Mouse (Mus musculus) frontal cortex, adult (tissue): Measurements from ENCODE around the gene Fam185a.

Source experiments
- ATAC-seq: cut with Nextera tagmentation; 2 replicates; pipeline ENCODE4 v1.9.2; 2017; ENCODE audit warnings: mild to moderate bottlenecking, moderate library complexity, mixed read lengths; ENCODE audit not compliant: low TSS enrichment

The Fam185a gene

GRCm38 (mm10) chr5:21424614-21425602, at the start of gene Fam185a, which contains the start of gene Ccdc146:
Fam185a (plus strand) TSS chr5:21424958.
Ccdc146 (minus strand) TSS chr5:21424677.
- ATAC-seq, result peak; percentile 100

- no peak for ATAC-seq
Observed at GRCm38 (mm10) chr5:21376935-21377334, 47.8 kb upstream of the Fam185a start.

GRCm38 (mm10) chr5:21378397-21378796, 46.4 kb upstream of the Fam185a start:
- no peak for ATAC-seq

GRCm38 (mm10) chr5:21381986-21382385, 42.8 kb upstream of the Fam185a start:
- ATAC-seq, result no peak

GRCm38 (mm10) chr5:21382678-21383077, 42.1 kb upstream of the Fam185a start:
- ATAC-seq, result no peak

GRCm38 (mm10) chr5:21383392-21384251, 41.1 kb upstream of the Fam185a start:
- peak; percentile 85 for ATAC-seq

GRCm38 (mm10) chr5:21384252-21384960, 40.4 kb upstream of the Fam185a start:
- no peak for ATAC-seq

- ATAC-seq, result no peak
Observed at GRCm38 (mm10) chr5:21384976-21385375, 39.8 kb upstream of the Fam185a start.

GRCm38 (mm10) chr5:21386432-21386831, 38.3 kb upstream of the Fam185a start:
- no peak for ATAC-seq

GRCm38 (mm10) chr5:21387340-21387739, 37.4 kb upstream of the Fam185a start:
- no peak for ATAC-seq

GRCm38 (mm10) chr5:21388855-21389254, 35.9 kb upstream of the Fam185a start:
- ATAC-seq, result no peak

- no peak for ATAC-seq
Observed at GRCm38 (mm10) chr5:21391616-21392384, 33.0 kb upstream of the Fam185a start.

- ATAC-seq, result no peak
Observed at GRCm38 (mm10) chr5:21394562-21394961, 30.2 kb upstream of the Fam185a start.

GRCm38 (mm10) chr5:21395205-21395840, 29.4 kb upstream of the Fam185a start:
- no peak for ATAC-seq

- no peak for ATAC-seq
Observed at GRCm38 (mm10) chr5:21411261-21411666, 13.5 kb upstream of the Fam185a start.

GRCm38 (mm10) chr5:21412056-21412455, 12.7 kb upstream of the Fam185a start:
- no peak for ATAC-seq

- no peak for ATAC-seq
Observed at GRCm38 (mm10) chr5:21413322-21413721, 11.4 kb upstream of the Fam185a start.

GRCm38 (mm10) chr5:21414116-21414820, 10.5 kb upstream of the Fam185a start:
- no peak for ATAC-seq

- no peak for ATAC-seq
Observed at GRCm38 (mm10) chr5:21418613-21419012, 6.1 kb upstream of the Fam185a start.

GRCm38 (mm10) chr5:21420609-21421008, 4.1 kb upstream of the Fam185a start:
- no peak for ATAC-seq
